Mouse (Mus musculus) hematopoietic stem cell, adult 5-6 weeks (primary cell): ENCODE measurements around the gene Yif1a. TPM values are rescaled to one million over a fixed set of nuclear protein-coding genes. Genes with fewer than 3 reads are reported as not detected.

ENCODE experiments used
- total RNA-seq: library from RNA; stranded (forward); fragments of 172-1452, 232-1000 nt; gene quantifications from 2 replicates; pipeline ENCODE4 v1.2.3, GENCODE M21; 2017

Yif1a gene
- total RNA-seq, 1 experiment from 2014 or later, result 8.2 TPM

Other genes starting within 250 kb of the Yif1a start
- gene Ccs, start 249.2 kb upstream of the Yif1a start, total RNA-seq, result 24.1 and 24.7 TPM in 2 replicates
- gene Ccdc87, start 249.2 kb upstream of the Yif1a start, total RNA-seq, result not detected in 2 replicates
- gene Ctsf, start 233.4 kb upstream of the Yif1a start, total RNA-seq, result 18.9 and 29.8 TPM in 2 replicates
- 0.06 and 0.20 TPM in 2 replicates for gene Actn3, start 210.6 kb upstream of the Yif1a start, total RNA-seq
- gene Zdhhc24, start 209.9 kb upstream of the Yif1a start, total RNA-seq, result 13.1 and 17.4 TPM in 2 replicates
- gene Bbs1, start 181.9 kb upstream of the Yif1a start, total RNA-seq, result 2.3 and 3.2 TPM in 2 replicates
- 37.6 and 41.1 TPM in 2 replicates for gene Dpp3, start 160.3 kb upstream of the Yif1a start, total RNA-seq
- 0.10 TPM in 1 of 2 replicates, not detected in the other for gene Peli3, start 145.4 kb upstream of the Yif1a start, total RNA-seq
- gene Mrpl11, start 126.4 kb upstream of the Yif1a start, total RNA-seq, result 50.0 and 71.5 TPM in 2 replicates
- not detected in 2 replicates for gene Npas4, start 98.2 kb upstream of the Yif1a start, total RNA-seq
- gene Slc29a2, start 64.7 kb upstream of the Yif1a start, total RNA-seq, result 2.3 and 5.3 TPM in 2 replicates
- gene B4gat1, start 49.7 kb upstream of the Yif1a start, total RNA-seq, result not detected in 2 replicates
- 7.3 and 8.4 TPM in 2 replicates for gene AC124502.3, start 49.6 kb upstream of the Yif1a start, total RNA-seq
- gene Brms1, start 47.2 kb upstream of the Yif1a start, total RNA-seq, result 23.3 and 29.5 TPM in 2 replicates
- gene Rin1, start 38.1 kb upstream of the Yif1a start, total RNA-seq, result 0.69 TPM in 1 of 2 replicates, not detected in the other
- 0.31 and 0.74 TPM in 2 replicates for gene Cd248, start 20.5 kb upstream of the Yif1a start, total RNA-seq
- gene Tmem151a, start 3.0 kb upstream of the Yif1a start, total RNA-seq, result not detected in 2 replicates
- gene Cnih2, start 10.0 kb downstream of the Yif1a start, total RNA-seq, result 0.35 TPM in 1 of 2 replicates, not detected in the other
- gene Rab1b, start 18.5 kb downstream of the Yif1a start, total RNA-seq, result 70.4 and 70.9 TPM in 2 replicates
- gene Klc2, start 30.0 kb downstream of the Yif1a start, total RNA-seq, result 9.8 and 10.1 TPM in 2 replicates
- 17.3 and 23.4 TPM in 2 replicates for gene Pacs1, start 184.6 kb downstream of the Yif1a start, total RNA-seq
- 262 and 325 TPM in 2 replicates for gene Sf3b2, start 206.9 kb downstream of the Yif1a start, total RNA-seq
- not detected in 2 replicates for gene Gal3st3, start 209.8 kb downstream of the Yif1a start, total RNA-seq
- not detected in 2 replicates for gene Catsper1, start 247.2 kb downstream of the Yif1a start, total RNA-seq